10 mouse cellular contexts compared by ENCODE assay signal in genomic region chr6:93573679-93574635, GRCm38 (mm10).
DNase-seq lines count a peak whose midpoint lies in the region; ATAC-seq and TF ChIP-seq lines count a peak whose summit lies in the region.
"Had no signal": no experiment of that assay in that cellular context is flagged by ENCODE, and none has a peak within 500 bp of the region (broad histone marks: within the 10 kb centered on the region; RNA-seq: fewer than 3 reads in every experiment).

No protein-coding gene starts in this region.

- no peak for ATAC-seq in midbrain, postnatal 0 days (ENCODE audit: low FRiP score)
- ATAC-seq in intestine, embryonic 15.5 days: no peak

- H3K27ac ChIP-seq in midbrain, postnatal 0 days (ENCODE audit: low read depth, low read length): no peak overlapping the region
- H3K27ac ChIP-seq in intestine, embryonic 15.5 days: no peak overlapping the region

- no peaks in the 10 kb centered on the region for H3K9me3 ChIP-seq in midbrain, postnatal 0 days (ENCODE audit: low read length)
- H3K9me3 ChIP-seq in intestine, embryonic 15.5 days: no peaks in the 10 kb centered on the region

- H3K27me3 ChIP-seq in midbrain, postnatal 0 days (ENCODE audit: insufficient read depth, low read length): no peaks in the 10 kb centered on the region
- no peaks in the 10 kb centered on the region for H3K27me3 ChIP-seq in intestine, embryonic 15.5 days (replicated peaks)

- DNase-seq in kidney, adult 9 months: peak; percentile 1
- DNase-seq in kidney, postnatal 4 days: no peak
- DNase-seq in brain, embryonic 18.5 days (ENCODE audit: low read depth, low spot score): peak; percentile 14
- DNase-seq in heart, postnatal 25 days (ENCODE audit: low spot score): peak; percentile 2
- peak; percentile 54 for DNase-seq in midbrain, postnatal 0 days (ENCODE audit: low spot score)
- DNase-seq in thymus, postnatal 36 days: no peak
- no peak for DNase-seq in liver
- DNase-seq: lung, embryonic 14.5 days had no signal

- no peak overlapping the region for H3K9ac ChIP-seq in midbrain, postnatal 0 days (replicated peaks; ENCODE audit: low read length, poor library complexity, severe bottlenecking)
- H3K9ac ChIP-seq in intestine, embryonic 15.5 days: no peak overlapping the region
- H3K9ac ChIP-seq: lung, embryonic 14.5 days had no signal

- TF ChIP-seq CTCF in midbrain, postnatal 0 days (IDR thresholded peaks at IDR 0.05): no peak

- H3K4me1 ChIP-seq in midbrain, postnatal 0 days (ENCODE audit: insufficient read depth, low read length): no peaks in the 10 kb centered on the region
- no peaks in the 10 kb centered on the region for H3K4me1 ChIP-seq in intestine, embryonic 15.5 days (replicated peaks)

- H3K36me3 ChIP-seq in midbrain, postnatal 0 days (ENCODE audit: insufficient read depth, low read length): no peaks in the 10 kb centered on the region
- H3K36me3 ChIP-seq in intestine, embryonic 15.5 days: no peaks in the 10 kb centered on the region

- H3K4me3 ChIP-seq in midbrain, postnatal 0 days (ENCODE audit: low read depth, low read length): no peak overlapping the region
- no peak overlapping the region for H3K4me3 ChIP-seq in intestine, embryonic 15.5 days (replicated peaks)
- H3K4me3 ChIP-seq: erythroblast, embryonic 14.5 days had no signal

- WGBS in midbrain, postnatal 0 days: 58% methylated on average over 7 of the region's 7 CpGs
- 72% methylated on average over 7 of the region's 7 CpGs for WGBS in intestine, embryonic 15.5 days

- H3K4me2 ChIP-seq in midbrain, postnatal 0 days (ENCODE audit: low read depth, low read length, poor library complexity, severe bottlenecking): no peak overlapping the region
- H3K4me2 ChIP-seq in intestine, embryonic 15.5 days (replicated peaks): no peak overlapping the region
- H3K4me2 ChIP-seq: lung, embryonic 14.5 days had no signal

- intact Hi-C loops in heart, postnatal 25 days (cut with DNase I): no loop called here

Comparison
In these comparisons a context has a peak if more than half of its experiments do, and no peak if none do; other contexts are left out.
1. DNase-seq: peak in kidney, adult 9 months (single experiment), brain, embryonic 18.5 days (single experiment), heart, postnatal 25 days (single experiment) and midbrain, postnatal 0 days (single experiment); none in kidney, postnatal 4 days (0 of 2), thymus, postnatal 36 days (0 of 2) and liver (single experiment).